Mouse (Mus musculus) embryonic facial prominence, embryonic 15.5 days (tissue): ENCODE results near the gene CN725425. TPM values are rescaled to one million over a fixed set of nuclear protein-coding genes. Genes with fewer than 3 reads are reported as not detected.

Source experiments
- ATAC-seq: fragments of 200-750 bp; cut with Nextera tagmentation; 2 replicates; pipeline ENCODE4 v1.8.0; 2017; ENCODE audit warnings: low read depth, moderate TSS enrichment; ENCODE audit not compliant: insufficient number of reproducible peaks, low FRiP score, low TSS enrichment
- H3K27ac ChIP-seq: fragments of 300-500 bp; sonication (generic); replicated peaks from 2 replicates; pipeline ENCODE4 v1.5.1; 2015; ENCODE audit warnings: mild to moderate bottlenecking, inconsistent platforms
- H3K27me3 ChIP-seq: fragments of 300-500 bp; sonication (generic); 2 replicates; pipeline ENCODE4 v1.6.1; 2015; ENCODE audit warnings: inconsistent platforms
- H3K36me3 ChIP-seq: fragments of 300-500 bp; sonication (generic); 2 replicates; pipeline ENCODE4 v1.6.1; 2015; ENCODE audit warnings: mild to moderate bottlenecking, inconsistent platforms
- H3K4me1 ChIP-seq: fragments of 300-500 bp; sonication (generic); 2 replicates; pipeline ENCODE4 v1.6.1; 2015; ENCODE audit warnings: inconsistent platforms
- H3K4me2 ChIP-seq: fragments of 300-500 bp; sonication (generic); replicated peaks from 2 replicates; pipeline ENCODE4 v1.6.1; 2015; ENCODE audit warnings: mild to moderate bottlenecking, inconsistent platforms
- H3K4me3 ChIP-seq: fragments of 300-500 bp; sonication (generic); replicated peaks from 2 replicates; pipeline ENCODE4 v1.5.1; 2015; ENCODE audit warnings: mild to moderate bottlenecking, inconsistent platforms
- H3K9ac ChIP-seq: fragments of 300-500 bp; sonication (generic); 2 replicates; pipeline ENCODE4 v1.6.1; 2015; ENCODE audit warnings: inconsistent platforms
- H3K9me3 ChIP-seq: fragments of 300-500 bp; sonication (generic); replicated peaks from 2 replicates; pipeline ENCODE4 v1.6.1; 2016; ENCODE audit warnings: inconsistent platforms
- WGBS: fragments of 180-500 bp; shearing (Covaris S2); methylation state at CpG from one replicate; pipeline ENCODE4 v1.1.7; 2015; 5-methylcytosine and 5-hydroxymethylcytosine counted together
- polyA plus RNA-seq: library from polyadenylated mRNA; unstranded; fragments of >200 nt; fragmentation: Nextera tagmentation; extraction: Ambion mirVana; gene quantifications from 2 replicates; pipeline ENCODE4 v1.2.1, GENCODE M21; 2015

Gene CN725425
- polyA plus RNA-seq, 1 experiment from 2014 or later: not detected

- no peak overlapping the region for H3K4me2 ChIP-seq
- WGBS: 77% methylated on average over 5 of the region's 5 CpGs
- H3K4me1 ChIP-seq: no peaks in the 10 kb centered on the region
- no peak for ATAC-seq
- no peaks in the 10 kb centered on the region for H3K36me3 ChIP-seq
- H3K9ac ChIP-seq: no peak overlapping the region
- H3K4me3 ChIP-seq: no peak overlapping the region
- no peaks in the 10 kb centered on the region for H3K9me3 ChIP-seq
- no peaks in the 10 kb centered on the region for H3K27me3 ChIP-seq
- H3K27ac ChIP-seq: no peak overlapping the region
Measured at GRCm38 (mm10) chr15:91281521-91281920, 82.2 kb downstream of the CN725425 start.

GRCm38 (mm10) chr15:91282822-91283221 is 83.5 kb downstream of the CN725425 start:
- no peak overlapping the region for H3K4me3 ChIP-seq
- H3K27me3 ChIP-seq: no peaks in the 10 kb centered on the region
- ATAC-seq: no peak
- WGBS: 81% methylated on average over 7 of the region's 7 CpGs
- no peak overlapping the region for H3K9ac ChIP-seq
- H3K4me2 ChIP-seq: no peak overlapping the region
- H3K27ac ChIP-seq: no peak overlapping the region
- H3K9me3 ChIP-seq: no peaks in the 10 kb centered on the region
- H3K36me3 ChIP-seq: no peaks in the 10 kb centered on the region
- H3K4me1 ChIP-seq: no peaks in the 10 kb centered on the region

GRCm38 (mm10) chr15:91283418-91283817 is 84.1 kb downstream of the CN725425 start:
- Histone ChIP-seq H3K9ac (no peak overlapping the region), H3K4me1 (no peaks in the 10 kb centered on the region), H3K27ac (no peak overlapping the region), H3K9me3 (no peaks in the 10 kb centered on the region), H3K4me3 (no peak overlapping the region), H3K36me3 (no peaks in the 10 kb centered on the region), H3K27me3 (no peaks in the 10 kb centered on the region), H3K4me2 (no peak overlapping the region)
- WGBS: 72% methylated on average over 3 of the region's 3 CpGs
- no peak for ATAC-seq

GRCm38 (mm10) chr15:91299319-91299835 is 100.1 kb downstream of the CN725425 start:
- Histone ChIP-seq H3K9ac (no peak overlapping the region), H3K4me3 (no peak overlapping the region), H3K36me3 (no peaks in the 10 kb centered on the region), H3K4me2 (no peak overlapping the region), H3K9me3 (no peaks in the 10 kb centered on the region), H3K4me1 (no peaks in the 10 kb centered on the region), H3K27ac (no peak overlapping the region), H3K27me3 (no peaks in the 10 kb centered on the region)
- no peak for ATAC-seq
- 76% methylated on average over 11 of the region's 11 CpGs for WGBS

- H3K27ac ChIP-seq: no peak overlapping the region
- WGBS: 10% methylated on average over 3 of the region's 3 CpGs
- H3K9me3 ChIP-seq: no peaks in the 10 kb centered on the region
- no peak overlapping the region for H3K4me2 ChIP-seq
- no peak for ATAC-seq
- no peaks in the 10 kb centered on the region for H3K4me1 ChIP-seq
- H3K4me3 ChIP-seq: no peak overlapping the region
- no peaks in the 10 kb centered on the region for H3K27me3 ChIP-seq
- no peak overlapping the region for H3K9ac ChIP-seq
- no peaks in the 10 kb centered on the region for H3K36me3 ChIP-seq
Measured at GRCm38 (mm10) chr15:91301366-91301765, 102.1 kb downstream of the CN725425 start.

GRCm38 (mm10) chr15:91304296-91304852 is 105.1 kb downstream of the CN725425 start:
- no peaks in the 10 kb centered on the region for H3K4me1 ChIP-seq
- H3K9ac ChIP-seq: no peak overlapping the region
- H3K4me3 ChIP-seq: no peak overlapping the region
- H3K27ac ChIP-seq: no peak overlapping the region
- H3K9me3 ChIP-seq: no peaks in the 10 kb centered on the region
- no peaks in the 10 kb centered on the region for H3K27me3 ChIP-seq
- ATAC-seq: no peak
- WGBS: 43% methylated on average over 7 of the region's 7 CpGs
- no peak overlapping the region for H3K4me2 ChIP-seq
- no peaks in the 10 kb centered on the region for H3K36me3 ChIP-seq

Other genes starting within 250 kb of the CN725425 start
- gene Kif21a, start 149.5 kb upstream of the CN725425 start, polyA plus RNA-seq: 13.9 and 17.5 TPM in 2 replicates
- gene Abcd2, start 7.7 kb upstream of the CN725425 start, polyA plus RNA-seq: 4.4 and 4.8 TPM in 2 replicates